Mouse (Mus musculus) cortical plate, adult 2 months (tissue): ENCODE data around the gene Asb8.

Experiments
- CTCF ChIP-seq: fragments of 200-500 bp; IDR thresholded peaks from 2 replicates; pipeline ENCODE4 v1.5.1; 2011; ENCODE audit warnings: mild to moderate bottlenecking, control low read depth, low read length; ENCODE audit not compliant: insufficient read depth; ENCODE audit errors: extremely low read depth
- POLR2A ChIP-seq: fragments of 200-500 bp; IDR thresholded peaks from 2 replicates; pipeline ENCODE4 v1.6.1; 2011; ENCODE audit warnings: mild to moderate bottlenecking, low read length, control low read depth; ENCODE audit not compliant: insufficient read depth; ENCODE audit errors: extremely low read depth

DNA sequence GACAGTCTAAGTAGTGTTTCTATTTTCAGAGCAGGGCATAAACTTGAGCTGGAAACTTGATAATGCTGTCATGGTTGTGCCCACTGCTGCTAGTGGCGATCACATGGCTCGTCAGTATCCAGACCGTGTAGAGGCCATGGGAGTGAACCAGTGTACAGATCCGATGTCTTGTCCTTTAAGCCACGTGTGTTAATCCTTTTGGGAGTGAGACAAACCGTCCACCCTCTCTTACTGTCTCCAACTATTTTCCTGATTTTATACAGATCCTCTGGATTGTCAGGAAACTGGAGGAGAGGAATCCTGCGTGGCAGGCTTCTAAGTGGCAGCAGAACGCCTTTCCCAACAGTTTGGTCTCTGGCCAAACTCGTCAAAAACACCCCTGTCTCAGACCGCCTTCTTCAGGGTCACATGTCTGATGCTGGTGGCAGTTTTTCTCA is 16.2 kb downstream of the Asb8 start:
- TF ChIP-seq POLR2A (no peak), CTCF (no peak)
